Mouse (Mus musculus): ENCODE measurements around the gene Klhl33.
"Not testable (repeated sequence)": the region's sequence is repeated elsewhere in the genome, so short reads cannot be mapped to it uniquely, and the experiment has no call there.

The Klhl33 gene

GRCm38 (mm10) chr14:50897374-50897765 is at the start of gene Klhl33:
Gene Klhl33 (minus strand): TSS chr14:50897507.
- no peak for DNase-seq (ENCODE audit: low read depth, low spot score)

- not testable (repeated sequence) for DNase-seq (ENCODE audit: low read depth, low spot score)
Measured at GRCm38 (mm10) chr14:50945526-50945925, 48.2 kb upstream of the Klhl33 start.

- not testable (repeated sequence) for DNase-seq (ENCODE audit: low read depth, low spot score)
Measured at GRCm38 (mm10) chr14:50945081-50945480, 47.8 kb upstream of the Klhl33 start.

- not testable (repeated sequence) for DNase-seq (ENCODE audit: low read depth, low spot score)
Measured at GRCm38 (mm10) chr14:50944668-50945033, 47.3 kb upstream of the Klhl33 start.

- DNase-seq (ENCODE audit: low read depth, low spot score), result peak; percentile 68
Measured at GRCm38 (mm10) chr14:50943932-50944667, 46.8 kb upstream of the Klhl33 start, which contains the start of gene Gm49342. Gene Gm49342 (plus strand): TSS chr14:50944517.

- no peak for DNase-seq (ENCODE audit: low read depth, low spot score)
Measured at GRCm38 (mm10) chr14:50938940-50939339, 41.6 kb upstream of the Klhl33 start.

- DNase-seq (ENCODE audit: low read depth, low spot score), result no peak
Measured at GRCm38 (mm10) chr14:50938119-50938908, 41.0 kb upstream of the Klhl33 start.

GRCm38 (mm10) chr14:50936649-50937048 is 39.3 kb upstream of the Klhl33 start:
- no peak for DNase-seq (ENCODE audit: low read depth, low spot score)

- no peak for DNase-seq (ENCODE audit: low read depth, low spot score)
Measured at GRCm38 (mm10) chr14:50931493-50932020, 34.2 kb upstream of the Klhl33 start.

- peak; percentile 97 for DNase-seq (ENCODE audit: low read depth, low spot score)
Measured at GRCm38 (mm10) chr14:50930754-50931492, 33.6 kb upstream of the Klhl33 start, which contains the start of the genes Pip4p1 and Pnp. Gene Pip4p1 (minus strand): TSS chr14:50930856. Gene Pnp (plus strand): TSS chr14:50931082.

GRCm38 (mm10) chr14:50930377-50930753 is 33.1 kb upstream of the Klhl33 start:
- DNase-seq (ENCODE audit: low read depth, low spot score), result no peak

- no peak for DNase-seq (ENCODE audit: low read depth, low spot score)
Measured at GRCm38 (mm10) chr14:50929951-50930350, 32.6 kb upstream of the Klhl33 start.

- no peak for DNase-seq (ENCODE audit: low read depth, low spot score)
Measured at GRCm38 (mm10) chr14:50927366-50927765, 30.1 kb upstream of the Klhl33 start.

- no peak for DNase-seq (ENCODE audit: low read depth, low spot score)
Measured at GRCm38 (mm10) chr14:50925111-50925920, 28.0 kb upstream of the Klhl33 start.

GRCm38 (mm10) chr14:50924281-50925064 is 27.2 kb upstream of the Klhl33 start, which contains the start of the genes Osgep and Apex1:
Gene Osgep (minus strand): TSS chr14:50924893.
Gene Apex1 (plus strand): TSS chr14:50924968.
- peak; percentile 80 for DNase-seq (ENCODE audit: low read depth, low spot score)

GRCm38 (mm10) chr14:50923437-50923836 is 26.1 kb upstream of the Klhl33 start:
- not testable (repeated sequence) for DNase-seq (ENCODE audit: low read depth, low spot score)

GRCm38 (mm10) chr14:50911356-50911755 is 14.0 kb upstream of the Klhl33 start:
- no peak for DNase-seq (ENCODE audit: low read depth, low spot score)

- DNase-seq (ENCODE audit: low read depth, low spot score), result no peak
Measured at GRCm38 (mm10) chr14:50908126-50908525, 10.8 kb upstream of the Klhl33 start.

- DNase-seq (ENCODE audit: low read depth, low spot score), result not testable (repeated sequence)
Measured at GRCm38 (mm10) chr14:50905327-50905726, 8.0 kb upstream of the Klhl33 start.

GRCm38 (mm10) chr14:50904828-50905129 is 7.5 kb upstream of the Klhl33 start:
- DNase-seq (ENCODE audit: low read depth, low spot score), result no peak

Data from retina, adult 2 months (tissue).